Mouse (Mus musculus) common myeloid progenitor, adult 5-6 weeks (primary cell): Measurements from ENCODE around the gene Kansl1. TPM values are rescaled to one million over a fixed set of nuclear protein-coding genes. Genes with fewer than 3 reads are reported as not detected.

Experiments used
- total RNA-seq: library from RNA; stranded (forward); fragments of 200-1000, 187-1606 nt; gene quantifications from 2 replicates; pipeline ENCODE4 v1.2.3, GENCODE M21; 2017

Kansl1 gene
- total RNA-seq, 1 experiment from 2014 or later: 38.1 TPM

Other genes with a start within 250 kb of the Kansl1 start
- not detected in 2 replicates for gene Mapt, start 237.5 kb downstream of the Kansl1 start, total RNA-seq
- 74.3 and 78.4 TPM in 2 replicates for gene Cdc27, start 81.8 kb upstream of the Kansl1 start, total RNA-seq
- 0.87 and 1.2 TPM in 2 replicates for gene Myl4, start 81.8 kb upstream of the Kansl1 start, total RNA-seq
- gene Itgb3, start 139.1 kb upstream of the Kansl1 start, total RNA-seq: 12.3 and 15.8 TPM in 2 replicates
- not detected in 2 replicates for gene Gm11639, start 216.8 kb upstream of the Kansl1 start, total RNA-seq